Mouse (Mus musculus): Measurements from ENCODE around the gene 9930022D16Rik.

DNA sequence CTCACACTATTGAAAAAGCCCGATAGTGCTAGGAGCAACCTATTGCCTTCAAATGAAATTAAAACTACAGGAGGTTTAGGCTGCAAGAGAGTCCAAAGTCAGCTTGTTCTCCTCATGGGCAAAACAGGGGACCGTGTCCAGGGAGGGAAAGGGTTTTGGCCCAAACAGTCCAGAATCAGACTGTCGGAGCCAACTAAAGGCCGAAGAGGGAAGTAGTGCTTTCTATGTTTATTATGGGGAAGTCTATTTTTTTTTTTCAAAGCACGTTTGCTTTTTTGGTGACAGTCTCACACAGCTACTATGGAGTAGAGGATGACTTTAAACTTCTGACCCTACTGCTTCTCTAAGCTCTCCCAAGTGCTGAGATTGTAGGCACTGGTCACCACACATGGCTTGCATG lies 54.4 kb downstream of the 9930022D16Rik start:
- no peak for TF ChIP-seq GATA1 (IDR thresholded peaks at IDR 0.05; ENCODE audit: low read length)
- TF ChIP-seq TAL1 (IDR thresholded peaks at IDR 0.05; ENCODE audit: low read length) = no peak
